Mouse (Mus musculus) left cerebral cortex, adult 8-10 months (tissue): ENCODE measurements around the gene Zfp598. TPM values are rescaled to one million over a fixed set of nuclear protein-coding genes. Genes with fewer than 3 reads are reported as not detected.
"Not testable (repeated sequence)": the region's sequence is repeated elsewhere in the genome, so short reads cannot be mapped to it uniquely, and the experiment has no call there.

Experiments
- DNase-seq, 2 experiments: peaks; one replicate each; pipeline ENCODE4 v3.0.0; 2022; ENCODE audit warnings: low spot score in 2 of 2
- total RNA-seq, 4 experiments: library from RNA; stranded (reverse); gene quantifications; 2 replicates each; pipeline ENCODE4 v1.2.4; 2022

The Zfp598 gene
- total RNA-seq, 4 experiments from 2014 or later: 30.4 to 40.9 (median 36.1) TPM

GRCm38 (mm10) chr17:24646381-24646780 lies 23.1 kb upstream of the Zfp598 start:
- no peak for DNase-seq

- DNase-seq: no peak
These were observed 22.0 kb upstream of the Zfp598 start for GRCm38 (mm10) chr17:24647493-24647892.

- no peak for DNase-seq
These were observed 20.6 kb upstream of the Zfp598 start for GRCm38 (mm10) chr17:24648731-24649377.

- no peak for DNase-seq
These were observed 19.9 kb upstream of the Zfp598 start for GRCm38 (mm10) chr17:24649581-24650069.

- DNase-seq: no peak
These were observed 19.3 kb upstream of the Zfp598 start, which contains the start of gene Slc9a3r2 for GRCm38 (mm10) chr17:24650070-24650616. Gene Slc9a3r2 (minus strand): TSS chr17:24650327.

GRCm38 (mm10) chr17:24650766-24651165 lies 18.7 kb upstream of the Zfp598 start:
- no peak for DNase-seq

- DNase-seq: no peak
These were observed 17.7 kb upstream of the Zfp598 start for GRCm38 (mm10) chr17:24651835-24652234.

- DNase-seq: no peak
These were observed 15.3 kb upstream of the Zfp598 start for GRCm38 (mm10) chr17:24653967-24654710.

- DNase-seq: no peak
These were observed 14.5 kb upstream of the Zfp598 start for GRCm38 (mm10) chr17:24654969-24655368.

GRCm38 (mm10) chr17:24658017-24658758 lies 11.3 kb upstream of the Zfp598 start, which contains the start of gene Npw:
Gene Npw (minus strand): TSS chr17:24658457.
- no peak for DNase-seq

- DNase-seq: not testable (repeated sequence)
These were observed 2.5 kb upstream of the Zfp598 start for GRCm38 (mm10) chr17:24667011-24667410.

GRCm38 (mm10) chr17:24667416-24667815 lies 2.1 kb upstream of the Zfp598 start:
- no peak for DNase-seq

- DNase-seq: not testable (repeated sequence)
These were observed 308 bp upstream of the Zfp598 start for GRCm38 (mm10) chr17:24669214-24669544.

GRCm38 (mm10) chr17:24670246-24670844 lies 858 bp downstream of the Zfp598 start:
- DNase-seq: no peak

- no peak for DNase-seq
These were observed 1.9 kb downstream of the Zfp598 start for GRCm38 (mm10) chr17:24671346-24671745.

GRCm38 (mm10) chr17:24672141-24672540 lies 2.7 kb downstream of the Zfp598 start:
- DNase-seq: no peak

- no peak for DNase-seq
These were observed 4.8 kb downstream of the Zfp598 start for GRCm38 (mm10) chr17:24674277-24674676.

- DNase-seq: no peak
These were observed 6.7 kb downstream of the Zfp598 start for GRCm38 (mm10) chr17:24676187-24676586.

- no peak for DNase-seq
These were observed 7.4 kb downstream of the Zfp598 start for GRCm38 (mm10) chr17:24676877-24677276.

- no peak for DNase-seq
These were observed 8.1 kb downstream of the Zfp598 start for GRCm38 (mm10) chr17:24677500-24678080.

- DNase-seq: no peak
These were observed 17.0 kb downstream of the Zfp598 start for GRCm38 (mm10) chr17:24686514-24686913.
